Mouse (Mus musculus) bone marrow macrophage, adult 2 months (primary cell): ENCODE measurements around the gene Gm26965. TPM values are rescaled to one million over a fixed set of nuclear protein-coding genes. Genes with fewer than 3 reads are reported as not detected.
"Not testable (repeated sequence)": the region's sequence is repeated elsewhere in the genome, so short reads cannot be mapped to it uniquely, and the experiment has no call there.

ENCODE experiments used
- H3K27ac ChIP-seq: 2 replicates; pipeline ENCODE4 v1.5.1; 2012; ENCODE audit warnings: low read depth, low read length; ENCODE audit not compliant: insufficient read depth
- H3K4me1 ChIP-seq: 2 replicates; pipeline ENCODE4 v1.6.1; 2012; ENCODE audit warnings: low read length; ENCODE audit not compliant: control insufficient read depth, insufficient read depth
- H3K4me3 ChIP-seq: 2 replicates; pipeline ENCODE4 v1.5.1; 2012; ENCODE audit warnings: mild to moderate bottlenecking, low read length, moderate library complexity; ENCODE audit not compliant: insufficient read depth
- CTCF ChIP-seq: IDR thresholded peaks from 2 replicates; pipeline ENCODE4 v1.5.1; 2012; ENCODE audit warnings: low read depth, mild to moderate bottlenecking, low read length, moderate library complexity
- POLR2A ChIP-seq: IDR thresholded peaks from 2 replicates; pipeline ENCODE4 v1.6.1; 2012; ENCODE audit warnings: mild to moderate bottlenecking, low read depth, low read length, borderline replicate concordance
- polyA plus RNA-seq: library from polyadenylated mRNA; stranded (reverse); fragments of >200 nt; gene quantifications from 2 replicates; pipeline ENCODE4 v1.2.4, GENCODE M21; 2012; ENCODE audit not compliant: missing spikeins, insufficient read depth, insufficient read length

The Gm26965 gene
- polyA plus RNA-seq, 1 experiment: not detected

DNA sequence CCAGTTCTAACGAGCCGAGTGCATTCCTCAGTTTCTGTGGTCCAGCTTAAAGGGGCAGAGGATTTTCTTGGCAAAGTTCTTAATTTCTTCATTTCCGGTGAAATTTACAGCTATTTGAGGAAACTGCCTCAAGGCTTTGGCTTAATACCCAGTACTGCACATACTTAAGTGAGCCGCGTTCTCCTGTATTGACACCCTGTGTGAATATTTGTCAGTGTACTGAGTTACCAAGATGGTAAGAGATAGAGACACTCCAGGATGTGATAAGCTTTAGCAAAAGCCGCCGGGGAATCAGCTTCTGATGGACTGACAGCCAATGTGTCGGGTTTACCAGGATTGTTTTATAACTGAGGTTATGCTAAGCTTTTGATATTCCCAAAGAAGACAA is 41.5 kb downstream of the Gm26965 start:
- H3K4me3 ChIP-seq: peak overlapping the region; percentile 64
- H3K4me1 ChIP-seq: peaks cover 8% of the 10 kb centered on the region
- TF ChIP-seq CTCF (no peak), POLR2A (no peak)
- peak overlapping the region; percentile 58 for H3K27ac ChIP-seq

DNA sequence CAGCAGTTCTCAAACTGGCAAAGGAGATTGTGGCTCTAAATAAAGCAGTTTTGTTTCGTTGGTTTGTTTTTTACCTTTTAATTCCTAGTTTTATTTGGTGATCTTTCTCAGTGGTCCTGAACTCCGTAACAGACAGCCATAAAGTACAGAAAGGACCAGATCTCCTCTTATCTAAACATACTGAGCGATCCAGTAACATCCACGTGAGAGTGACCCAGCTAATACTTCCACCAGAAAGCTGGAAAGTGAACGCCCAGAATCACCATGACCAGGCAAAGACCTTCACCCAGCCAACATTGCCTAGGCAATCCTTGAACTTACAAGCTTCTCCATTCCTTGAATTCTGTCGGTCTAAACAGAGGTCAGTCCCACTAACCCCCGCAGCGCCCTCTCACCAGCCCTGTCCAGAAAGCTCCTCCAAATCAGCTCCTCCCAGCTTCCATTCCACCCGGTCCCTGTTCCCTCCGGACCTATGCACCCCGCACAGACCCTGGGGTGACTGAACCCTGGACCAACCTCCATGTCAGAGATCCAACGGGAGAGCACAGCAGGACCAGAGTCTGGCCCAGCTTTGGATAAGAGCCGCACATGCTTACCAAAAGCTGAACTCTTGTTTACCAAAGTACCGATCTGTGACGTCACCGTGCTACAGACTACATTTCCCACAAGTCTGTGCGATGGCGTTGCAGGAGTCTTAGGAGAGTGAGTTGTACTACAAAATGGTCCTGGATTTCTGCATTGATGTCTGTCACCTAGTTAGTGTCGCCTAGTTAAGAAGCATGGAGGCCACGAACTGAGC is 42.1 kb downstream of the Gm26965 start, which contains the start of gene Zfp874b:
TSS of gene Zfp874b (minus strand) at position 634 of the 799 bp plus-strand sequence.
- peak within 1 kb of the TSS; percentile 64 for H3K4me3 ChIP-seq
- no peak for TF ChIP-seq POLR2A
- no peak for TF ChIP-seq CTCF
- H3K4me1 ChIP-seq: peaks cover 8% of the 10 kb centered on the region
- H3K27ac ChIP-seq: peak within 1 kb of the TSS; percentile 60

DNA sequence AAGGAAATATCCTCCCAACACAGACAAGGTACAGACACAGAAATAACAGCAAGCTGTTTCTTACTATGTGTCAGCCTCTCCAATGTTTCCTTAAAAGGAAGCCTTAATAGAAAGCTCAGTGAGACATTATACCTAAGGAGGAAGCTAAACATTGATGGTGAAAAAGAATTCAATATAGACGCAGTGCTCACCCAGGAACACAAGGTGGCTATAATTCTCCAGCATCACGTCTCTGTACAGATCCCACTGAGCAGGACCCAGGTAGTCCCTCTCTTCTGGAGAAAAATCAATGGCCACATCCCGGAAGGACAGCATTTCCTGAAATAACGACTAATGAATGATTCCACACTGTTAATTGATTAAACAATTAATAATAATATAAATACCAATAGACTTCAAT is 44.4 kb downstream of the Gm26965 start:
- TF ChIP-seq POLR2A (no peak), CTCF (no peak)
- Histone ChIP-seq H3K4me3 (no peak overlapping the region), H3K4me1 (peaks cover 8% of the 10 kb centered on the region), H3K27ac (no peak overlapping the region)

DNA sequence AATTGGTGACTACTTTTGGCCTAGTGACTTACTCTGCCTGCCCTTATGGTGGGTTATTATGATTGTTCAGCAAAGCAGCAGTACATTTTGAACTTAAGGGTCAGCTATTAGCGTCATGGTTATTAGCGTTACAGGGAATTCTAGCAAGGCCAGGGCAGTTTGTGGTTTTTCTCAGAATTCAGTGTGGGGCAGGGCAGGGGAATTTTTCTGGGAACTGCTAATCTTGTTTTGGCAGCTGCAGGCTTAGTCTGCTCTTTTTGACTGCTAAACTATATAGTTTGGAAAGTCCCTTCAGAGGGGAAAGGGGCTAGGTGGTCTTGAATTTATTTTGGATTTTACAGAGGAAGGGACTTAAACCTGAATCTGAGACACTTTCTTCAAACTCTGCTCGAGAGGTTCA is 56.7 kb downstream of the Gm26965 start:
- no peak overlapping the region for H3K4me3 ChIP-seq
- H3K27ac ChIP-seq: no peak overlapping the region
- peaks cover 1% of the 10 kb centered on the region for H3K4me1 ChIP-seq
- TF ChIP-seq POLR2A (no peak), CTCF (no peak)

DNA sequence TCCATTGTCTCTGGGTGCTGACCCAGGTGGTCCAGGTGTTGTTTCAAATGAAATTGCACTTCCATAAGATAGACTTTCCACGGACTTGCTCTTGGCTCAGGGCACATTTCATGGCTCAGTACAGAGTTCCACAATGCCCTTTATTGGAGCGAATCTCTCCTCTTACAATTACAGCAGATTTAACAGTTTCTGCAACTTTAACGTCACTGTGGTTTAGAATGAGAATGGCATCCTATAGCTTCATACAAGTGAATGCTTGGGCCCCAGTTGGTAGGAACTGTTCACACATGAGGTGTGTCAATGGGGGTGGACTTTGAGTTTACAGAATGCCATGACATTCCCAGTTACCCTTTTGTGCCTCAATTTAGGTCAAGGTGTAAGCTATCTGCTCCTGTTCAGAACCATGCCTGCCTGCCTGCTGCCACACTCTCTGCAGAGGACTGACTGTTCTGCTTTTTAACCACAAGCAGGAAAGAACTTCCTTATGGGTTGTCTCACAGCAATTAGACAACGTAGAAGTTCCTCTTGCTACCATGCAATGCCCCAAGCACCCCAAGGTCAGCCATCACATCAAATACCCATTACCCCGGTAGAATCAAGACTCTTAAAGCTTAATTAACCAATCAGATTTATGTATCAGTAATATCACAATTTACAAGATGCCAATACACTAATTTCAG is 62.3 kb downstream of the Gm26965 start:
- not testable (repeated sequence) for H3K4me3 ChIP-seq, H3K4me1 ChIP-seq, H3K27ac ChIP-seq

DNA sequence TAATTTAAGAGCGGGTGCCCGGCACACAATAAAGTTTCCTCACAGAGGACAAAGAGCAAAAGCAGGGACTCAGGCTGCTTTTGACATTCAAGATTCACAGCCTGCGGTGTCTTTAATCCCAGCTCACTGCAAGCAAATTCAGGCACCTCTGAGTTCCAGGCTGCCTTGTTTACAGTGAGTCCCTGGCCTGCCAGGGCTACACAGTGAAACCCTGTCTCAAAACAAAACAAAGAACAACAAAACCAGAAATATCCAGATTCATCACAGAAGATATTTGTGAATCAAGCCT is 74.0 kb downstream of the Gm26965 start:
- Histone ChIP-seq H3K27ac (peak overlapping the region; percentile 44), H3K4me1 (peaks cover 7% of the 10 kb centered on the region), H3K4me3 (peak overlapping the region; percentile 67)
- TF ChIP-seq POLR2A (no peak), CTCF (no peak)

DNA sequence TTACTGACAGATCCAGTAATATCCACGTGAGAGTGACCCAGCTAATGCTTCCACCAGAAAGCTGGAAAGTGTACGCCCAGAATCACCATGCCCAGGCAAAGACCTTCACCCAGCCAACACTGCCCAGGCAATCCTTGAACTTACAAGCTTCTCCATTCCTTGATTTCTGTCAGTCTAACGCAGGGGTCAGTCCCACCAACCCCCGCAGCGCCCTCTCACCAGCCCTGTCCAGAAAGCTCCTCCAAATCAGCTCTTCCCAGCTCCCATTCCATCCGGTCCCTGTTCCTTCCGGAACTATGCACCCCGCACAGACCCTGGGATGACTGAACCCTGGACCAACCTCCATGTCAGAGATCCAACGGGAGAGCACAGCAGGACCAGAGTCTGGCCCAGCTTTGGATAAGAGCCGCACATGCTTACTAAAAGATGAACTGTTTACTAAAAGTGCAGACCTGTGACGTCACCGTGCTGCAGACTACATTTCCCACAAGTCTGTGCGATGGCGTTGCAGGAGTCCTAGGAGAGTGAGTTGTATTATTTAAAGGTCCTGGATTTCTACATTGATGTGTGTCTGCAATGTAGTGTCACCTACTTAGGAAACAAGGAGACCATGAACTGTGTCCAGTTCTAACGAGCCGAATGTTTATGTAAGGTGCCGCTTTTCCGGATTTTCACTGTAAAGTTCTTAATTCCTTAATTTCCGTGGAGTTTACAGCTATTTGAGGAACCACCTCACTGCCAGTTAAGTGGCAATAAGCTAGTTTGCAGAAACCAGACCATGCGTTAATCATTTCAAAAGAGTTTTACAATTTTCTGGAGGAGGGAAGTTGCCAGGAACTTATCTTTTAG is 74.6 kb downstream of the Gm26965 start, which contains the start of gene Zfp874a:
TSS of gene Zfp874a (minus strand) at position 453 of the 849 bp plus-strand sequence.
- Histone ChIP-seq H3K27ac (peak within 1 kb of the TSS; percentile 44), H3K4me1 (peaks cover 7% of the 10 kb centered on the region), H3K4me3 (peak within 1 kb of the TSS; percentile 67)
- TF ChIP-seq POLR2A: no peak

Other genes with a start within 250 kb of the Gm26965 start
- 2.5 and 2.7 TPM in 2 replicates for gene Zfp458, start 247.7 kb downstream of the Gm26965 start, polyA plus RNA-seq
- 0.84 TPM in 1 of 2 replicates, not detected in the other for gene Zfp457, start 219.7 kb downstream of the Gm26965 start, polyA plus RNA-seq
- gene Zfp595, start 193.6 kb downstream of the Gm26965 start, polyA plus RNA-seq: 7.0 and 7.9 TPM in 2 replicates
- not detected in 2 replicates for gene Gm28044, start 165.6 kb downstream of the Gm26965 start, polyA plus RNA-seq
- 5.8 and 6.2 TPM in 2 replicates for gene Zfp953, start 165.5 kb downstream of the Gm26965 start, polyA plus RNA-seq
- gene Gm28041, start 150.4 kb downstream of the Gm26965 start, polyA plus RNA-seq: 1.7 TPM in 1 of 2 replicates, not detected in the other
- gene Zfp456, start 150.3 kb downstream of the Gm26965 start, polyA plus RNA-seq: 4.5 and 7.1 TPM in 2 replicates
- 13.5 and 14.4 TPM in 2 replicates for gene Zfp429, start 126.3 kb downstream of the Gm26965 start, polyA plus RNA-seq
- 0.16 TPM in 1 of 2 replicates, not detected in the other for gene Zfp459, start 104.7 kb downstream of the Gm26965 start, polyA plus RNA-seq
- gene Zfp874a, start 74.5 kb downstream of the Gm26965 start, polyA plus RNA-seq: 11.4 and 14.8 TPM in 2 replicates
- gene Zfp874b, start 41.9 kb downstream of the Gm26965 start, polyA plus RNA-seq: 11.2 and 11.4 TPM in 2 replicates
- 6.1 and 8.0 TPM in 2 replicates for gene Zfp58, start 25.6 kb downstream of the Gm26965 start, polyA plus RNA-seq
- gene Zfp87, start within 50 bp of the Gm26965 start, polyA plus RNA-seq: 21.8 and 22.7 TPM in 2 replicates
- 5.9 and 6.3 TPM in 2 replicates for gene Zfp748, start 27.7 kb upstream of the Gm26965 start, polyA plus RNA-seq
- 9.5 and 10.8 TPM in 2 replicates for gene Zfp729b, start 83.6 kb upstream of the Gm26965 start, polyA plus RNA-seq
- gene Gm49345, start 111.6 kb upstream of the Gm26965 start, polyA plus RNA-seq: 2.5 and 6.9 TPM in 2 replicates
- gene Zfp729a, start 111.6 kb upstream of the Gm26965 start, polyA plus RNA-seq: 9.1 and 14.2 TPM in 2 replicates
- 9.4 and 12.7 TPM in 2 replicates for gene Zfp738, start 160.9 kb upstream of the Gm26965 start, polyA plus RNA-seq
- 7.8 and 10.5 TPM in 2 replicates for gene Zfp65, start 203.0 kb upstream of the Gm26965 start, polyA plus RNA-seq
- gene Zfp85, start 229.1 kb upstream of the Gm26965 start, polyA plus RNA-seq: 4.3 and 6.0 TPM in 2 replicates